Mouse (Mus musculus): Measurements from ENCODE around the gene Rab5a. TPM values are rescaled to one million over a fixed set of nuclear protein-coding genes. Genes with fewer than 3 reads are reported as not detected.
"Not testable (repeated sequence)": the region's sequence is repeated elsewhere in the genome, so short reads cannot be mapped to it uniquely, and the experiment has no call there.

Gene Rab5a
- polyA plus RNA-seq, 1 experiment from 2014 or later = 87.6 TPM

- H3K27me3 ChIP-seq (ENCODE audit: control insufficient read depth, insufficient read depth, low read length) = no peaks in the 10 kb centered on the region
- no peak for ATAC-seq (replicated peaks; ENCODE audit: low FRiP score)
- no peak for DNase-seq (ENCODE audit: low spot score)
- H3K4me1 ChIP-seq (replicated peaks; ENCODE audit: control insufficient read depth, insufficient read depth, low read length) = no peaks in the 10 kb centered on the region
- WGBS = 55% methylated on average over 2 of the region's 2 CpGs
- no peak overlapping the region for H3K4me2 ChIP-seq (ENCODE audit: low read depth, low read length, severe bottlenecking)
- no peaks in the 10 kb centered on the region for H3K36me3 ChIP-seq (ENCODE audit: control insufficient read depth, insufficient read depth, low read length)
- H3K9ac ChIP-seq (ENCODE audit: low read length) = no peak overlapping the region
- no peak overlapping the region for H3K4me3 ChIP-seq (ENCODE audit: low read depth, low read length)
- no peaks in the 10 kb centered on the region for H3K9me3 ChIP-seq (ENCODE audit: control insufficient read depth, low read length)
- H3K27ac ChIP-seq (ENCODE audit: low read depth, low read length) = no peak overlapping the region
These were observed 52.1 kb downstream of the Rab5a start for GRCm38 (mm10) chr17:53531160-53531559.

DNA sequence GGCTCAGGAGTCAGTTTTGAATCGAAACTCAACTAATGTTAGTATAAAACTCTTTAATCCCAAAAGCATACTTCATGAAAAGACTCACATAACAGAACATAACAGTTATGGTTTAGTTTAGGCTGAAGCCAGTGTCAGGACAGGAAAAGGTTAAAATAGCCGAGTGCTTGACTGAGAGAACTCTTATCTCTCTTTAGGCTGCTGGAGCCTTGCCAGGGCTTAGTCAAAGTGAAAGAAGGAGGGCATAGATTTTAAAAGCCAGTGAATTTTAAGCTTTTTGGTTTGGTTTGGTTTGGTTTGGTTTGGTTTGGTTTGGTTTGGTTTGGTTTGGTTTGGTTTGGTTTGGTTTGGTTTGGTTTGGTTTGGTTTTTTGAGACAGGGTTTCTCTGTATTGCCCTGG is 53.4 kb downstream of the Rab5a start:
- H3K4me1 ChIP-seq (replicated peaks; ENCODE audit: control insufficient read depth, insufficient read depth, low read length) = no peaks in the 10 kb centered on the region
- H3K4me3 ChIP-seq (ENCODE audit: low read depth, low read length) = no peak overlapping the region
- H3K27ac ChIP-seq (ENCODE audit: low read depth, low read length) = no peak overlapping the region
- no peak overlapping the region for H3K9ac ChIP-seq (ENCODE audit: low read length)
- no peaks in the 10 kb centered on the region for H3K36me3 ChIP-seq (ENCODE audit: control insufficient read depth, insufficient read depth, low read length)
- no peak overlapping the region for H3K4me2 ChIP-seq (ENCODE audit: low read depth, low read length, severe bottlenecking)
- DNase-seq (ENCODE audit: low spot score) (no peak), ATAC-seq (replicated peaks; ENCODE audit: low FRiP score) (no peak)
- H3K9me3 ChIP-seq (ENCODE audit: control insufficient read depth, low read length) = no peaks in the 10 kb centered on the region
- 80% methylated on average over 2 of the region's 2 CpGs for WGBS
- H3K27me3 ChIP-seq (ENCODE audit: control insufficient read depth, insufficient read depth, low read length) = no peaks in the 10 kb centered on the region

- H3K9ac ChIP-seq (ENCODE audit: low read length); H3K9me3 ChIP-seq (ENCODE audit: control insufficient read depth, low read length); H3K36me3 ChIP-seq (ENCODE audit: control insufficient read depth, insufficient read depth, low read length); H3K27me3 ChIP-seq (ENCODE audit: control insufficient read depth, insufficient read depth, low read length); H3K4me3 ChIP-seq (ENCODE audit: low read depth, low read length); ATAC-seq (replicated peaks; ENCODE audit: low FRiP score); H3K4me2 ChIP-seq (ENCODE audit: low read depth, low read length, severe bottlenecking); H3K4me1 ChIP-seq (replicated peaks; ENCODE audit: control insufficient read depth, insufficient read depth, low read length); DNase-seq (ENCODE audit: low spot score); H3K27ac ChIP-seq (ENCODE audit: low read depth, low read length): not testable (repeated sequence)
- 79% methylated on average over 2 of the region's 2 CpGs for WGBS
These were observed 60.3 kb downstream of the Rab5a start, which contains the start of gene Pp2d1 for GRCm38 (mm10) chr17:53539351-53539750. Gene Pp2d1 (minus strand): TSS chr17:53539451.

DNA sequence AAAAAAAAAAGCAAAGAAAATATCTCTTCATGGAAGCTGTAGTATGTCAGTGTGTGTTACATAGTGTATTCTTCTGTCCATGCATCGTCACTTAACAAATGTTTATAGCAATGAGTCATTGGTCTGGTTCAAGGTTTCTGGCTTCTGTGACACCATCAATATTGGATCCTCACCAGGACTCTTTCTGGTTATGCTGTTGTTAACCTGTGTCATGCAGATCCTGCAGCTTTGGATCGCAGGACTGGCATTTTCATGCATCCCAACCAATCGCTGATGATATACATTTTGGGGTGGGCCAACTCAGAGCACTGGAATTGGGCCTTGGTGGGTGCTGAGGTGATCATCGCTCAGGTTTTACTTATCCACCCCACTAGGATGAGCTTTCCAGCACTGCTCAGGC is 63.5 kb downstream of the Rab5a start:
- no peak for ATAC-seq (replicated peaks; ENCODE audit: low FRiP score)
- H3K27me3 ChIP-seq (ENCODE audit: control insufficient read depth, insufficient read depth, low read length) = no peaks in the 10 kb centered on the region
- H3K36me3 ChIP-seq (ENCODE audit: control insufficient read depth, insufficient read depth, low read length) = no peaks in the 10 kb centered on the region
- no peak overlapping the region for H3K27ac ChIP-seq (ENCODE audit: low read depth, low read length)
- H3K4me1 ChIP-seq (replicated peaks; ENCODE audit: control insufficient read depth, insufficient read depth, low read length) = no peaks in the 10 kb centered on the region
- WGBS = 92% methylated on average over 4 of the region's 4 CpGs
- DNase-seq (ENCODE audit: low spot score) = no peak
- no peak overlapping the region for H3K4me2 ChIP-seq (ENCODE audit: low read depth, low read length, severe bottlenecking)
- no peaks in the 10 kb centered on the region for H3K9me3 ChIP-seq (ENCODE audit: control insufficient read depth, low read length)
- H3K4me3 ChIP-seq (ENCODE audit: low read depth, low read length) = no peak overlapping the region
- H3K9ac ChIP-seq (ENCODE audit: low read length) = no peak overlapping the region

DNA sequence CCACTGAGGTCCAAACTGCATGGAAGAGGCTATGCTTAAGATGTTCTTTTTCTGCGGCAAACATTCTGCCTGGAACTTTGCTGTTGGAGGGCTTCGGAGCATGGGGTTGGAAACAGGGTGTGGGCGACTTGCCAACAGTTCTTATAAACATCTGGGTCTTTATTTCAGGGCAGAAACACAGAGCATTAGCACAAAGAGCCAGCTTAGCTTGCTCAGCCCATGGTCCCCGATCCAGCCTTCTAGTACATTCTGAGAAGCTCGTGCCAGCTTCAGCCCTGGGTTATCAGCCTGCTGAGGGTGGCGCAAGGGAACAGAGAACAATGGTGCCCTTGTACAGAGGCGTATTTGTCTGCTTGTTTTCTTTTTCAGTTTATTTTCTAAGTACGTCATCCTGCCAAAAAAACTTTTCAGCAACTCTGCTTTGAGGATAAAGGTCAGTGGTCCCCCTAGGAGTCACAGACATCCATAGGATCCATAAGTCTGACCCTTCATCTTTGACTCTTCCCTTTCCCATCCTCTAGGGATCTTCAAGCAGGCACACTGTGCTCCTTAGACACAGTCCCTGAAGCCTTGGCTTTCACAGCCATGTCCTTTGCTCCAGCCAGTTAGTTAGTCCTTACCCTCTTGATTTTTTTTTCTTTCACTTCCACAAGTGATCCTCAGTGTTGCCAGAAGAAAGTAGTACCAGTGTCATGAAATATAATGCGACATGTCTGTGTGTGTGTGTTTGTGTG is 64.7 kb downstream of the Rab5a start:
- no peak overlapping the region for H3K4me2 ChIP-seq (ENCODE audit: low read depth, low read length, severe bottlenecking)
- H3K9ac ChIP-seq (ENCODE audit: low read length) = no peak overlapping the region
- DNase-seq (ENCODE audit: low spot score) (no peak), ATAC-seq (replicated peaks; ENCODE audit: low FRiP score) (no peak)
- no peaks in the 10 kb centered on the region for H3K9me3 ChIP-seq (ENCODE audit: control insufficient read depth, low read length)
- H3K27me3 ChIP-seq (ENCODE audit: control insufficient read depth, insufficient read depth, low read length) = no peaks in the 10 kb centered on the region
- no peak overlapping the region for H3K4me3 ChIP-seq (ENCODE audit: low read depth, low read length)
- no peak overlapping the region for H3K27ac ChIP-seq (ENCODE audit: low read depth, low read length)
- WGBS = 82% methylated on average over 9 of the region's 9 CpGs
- no peaks in the 10 kb centered on the region for H3K4me1 ChIP-seq (replicated peaks; ENCODE audit: control insufficient read depth, insufficient read depth, low read length)
- H3K36me3 ChIP-seq (ENCODE audit: control insufficient read depth, insufficient read depth, low read length) = no peaks in the 10 kb centered on the region

- Histone ChIP-seq H3K9me3 (ENCODE audit: control insufficient read depth, low read length) (no peaks in the 10 kb centered on the region; the same call in 1 of the 2 replicates), H3K36me3 (ENCODE audit: control insufficient read depth, insufficient read depth, low read length) (no peaks in the 10 kb centered on the region), H3K27ac (ENCODE audit: low read depth, low read length) (no peak overlapping the region), H3K4me2 (ENCODE audit: low read depth, low read length, severe bottlenecking) (no peak overlapping the region), H3K27me3 (ENCODE audit: control insufficient read depth, insufficient read depth, low read length) (no peaks in the 10 kb centered on the region), H3K4me1 (replicated peaks; ENCODE audit: control insufficient read depth, insufficient read depth, low read length) (no peaks in the 10 kb centered on the region), H3K9ac (ENCODE audit: low read length) (no peak overlapping the region), H3K4me3 (ENCODE audit: low read depth, low read length) (no peak overlapping the region)
- WGBS = 58% methylated on average over 8 of the region's 8 CpGs
- ATAC-seq (replicated peaks; ENCODE audit: low FRiP score) (peak; percentile 36; the same call in 1 of the 2 replicates), DNase-seq (ENCODE audit: low spot score) (no peak)
These were observed 72.6 kb downstream of the Rab5a start for GRCm38 (mm10) chr17:53551306-53552299.

- no peak for ATAC-seq (replicated peaks; ENCODE audit: low FRiP score)
These were observed 75.1 kb downstream of the Rab5a start for GRCm38 (mm10) chr17:53554088-53554487.

DNA sequence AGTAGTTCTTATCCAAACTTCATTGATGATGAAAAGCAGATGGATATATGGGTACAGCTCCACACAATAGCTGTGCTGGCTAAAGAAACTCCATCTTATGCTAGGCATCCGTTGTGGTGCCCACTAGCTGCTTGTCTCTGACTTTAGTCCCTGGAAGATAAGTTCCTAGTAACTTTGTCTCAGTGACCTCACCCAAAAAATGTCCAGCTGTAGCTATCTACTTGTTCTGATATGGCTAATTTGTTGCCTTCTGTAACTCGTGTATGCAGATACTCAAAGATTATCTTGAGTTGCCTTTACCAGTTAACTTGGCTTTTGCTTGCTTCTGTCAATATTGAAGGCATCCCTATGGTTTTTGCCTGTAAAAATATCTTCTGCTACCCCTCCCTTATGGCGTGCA is 75.8 kb downstream of the Rab5a start:
- DNase-seq (ENCODE audit: low spot score) = no peak
- H3K4me3 ChIP-seq (ENCODE audit: low read depth, low read length) = no peak overlapping the region
- H3K36me3 ChIP-seq (ENCODE audit: control insufficient read depth, insufficient read depth, low read length) = no peaks in the 10 kb centered on the region
- no peaks in the 10 kb centered on the region for H3K4me1 ChIP-seq (replicated peaks; ENCODE audit: control insufficient read depth, insufficient read depth, low read length)
- H3K9ac ChIP-seq (ENCODE audit: low read length) = no peak overlapping the region
- no peak for ATAC-seq (replicated peaks; ENCODE audit: low FRiP score)
- H3K27ac ChIP-seq (ENCODE audit: low read depth, low read length) = no peak overlapping the region
- H3K9me3 ChIP-seq (ENCODE audit: control insufficient read depth, low read length) = no peaks in the 10 kb centered on the region; the same call in 1 of the 2 replicates
- H3K4me2 ChIP-seq (ENCODE audit: low read depth, low read length, severe bottlenecking) = no peak overlapping the region
- 87% methylated on average over 3 of the region's 3 CpGs for WGBS
- H3K27me3 ChIP-seq (ENCODE audit: control insufficient read depth, insufficient read depth, low read length) = no peaks in the 10 kb centered on the region

More at GRCm38 (mm10) chr17:53554088-53554487, 75.1 kb downstream of the Rab5a start:
- Histone ChIP-seq H3K4me1 (replicated peaks; ENCODE audit: control insufficient read depth, insufficient read depth, low read length) (no peaks in the 10 kb centered on the region), H3K4me2 (ENCODE audit: low read depth, low read length, severe bottlenecking) (no peak overlapping the region), H3K27ac (ENCODE audit: low read depth, low read length) (no peak overlapping the region), H3K4me3 (ENCODE audit: low read depth, low read length) (no peak overlapping the region), H3K27me3 (ENCODE audit: control insufficient read depth, insufficient read depth, low read length) (no peaks in the 10 kb centered on the region), H3K36me3 (ENCODE audit: control insufficient read depth, insufficient read depth, low read length) (no peaks in the 10 kb centered on the region), H3K9ac (ENCODE audit: low read length) (no peak overlapping the region), H3K9me3 (ENCODE audit: control insufficient read depth, low read length) (no peaks in the 10 kb centered on the region; the same call in 1 of the 2 replicates)
- no peak for DNase-seq (ENCODE audit: low spot score)
- 68% methylated on average over 4 of the region's 4 CpGs for WGBS

All from forebrain, embryonic 11.5 days (tissue).